Mouse (Mus musculus) CD4-positive, CD25-positive, alpha-beta regulatory T cell, adult 2 months (primary cell): ENCODE measurements around the gene Inf2.
A peak's percentile ranks its signal among the peaks of the same experiment; 100 is the strongest.

ENCODE experiments used
- DNase-seq: peaks from one replicate; pipeline ENCODE4 v3.0.0-alpha.2; 2012; ENCODE audit warnings: low read depth, low spot score

Gene Inf2

GRCm38 (mm10) chr12:112659109-112659508, 70.5 kb downstream of the Inf2 start:
- DNase-seq: peak; percentile 47

- no peak for DNase-seq
Observed at GRCm38 (mm10) chr12:112660576-112661326, 72.2 kb downstream of the Inf2 start.

- no peak for DNase-seq
Observed at GRCm38 (mm10) chr12:112661327-112661605, 72.7 kb downstream of the Inf2 start.

- DNase-seq: no peak
Observed at GRCm38 (mm10) chr12:112661851-112662250, 73.3 kb downstream of the Inf2 start.

- no peak for DNase-seq
Observed at GRCm38 (mm10) chr12:112663303-112663702, 74.7 kb downstream of the Inf2 start.

GRCm38 (mm10) chr12:112663716-112664115, 75.1 kb downstream of the Inf2 start:
- no peak for DNase-seq

- DNase-seq: no peak
Observed at GRCm38 (mm10) chr12:112664124-112664523, 75.5 kb downstream of the Inf2 start.

GRCm38 (mm10) chr12:112664656-112665055, 76.1 kb downstream of the Inf2 start:
- no peak for DNase-seq
